Mouse (Mus musculus): ENCODE results near the gene Sypl2. TPM values are rescaled to one million over a fixed set of nuclear protein-coding genes. Genes with fewer than 3 reads are reported as not detected.

The Sypl2 gene
- polyA plus RNA-seq, 1 experiment from 2014 or later, result 3.6 TPM

GRCm38 (mm10) chr3:108167499-108167898, 58.9 kb downstream of the Sypl2 start:
- Histone ChIP-seq H3K9me3 (replicated peaks; ENCODE audit: low read length) (no peaks in the 10 kb centered on the region), H3K4me2 (ENCODE audit: low read length) (no peak overlapping the region), H3K4me3 (replicated peaks; ENCODE audit: low read depth, low read length) (no peak overlapping the region), H3K27ac (no peak overlapping the region), H3K4me1 (replicated peaks; ENCODE audit: insufficient read depth, low read length) (peaks cover 8% of the 10 kb centered on the region; the same call in 1 of the 2 replicates), H3K9ac (ENCODE audit: low read depth, low read length) (no peak overlapping the region), H3K36me3 (ENCODE audit: insufficient read depth, low read length) (no peaks in the 10 kb centered on the region), H3K27me3 (ENCODE audit: insufficient read depth, low read length) (no peaks in the 10 kb centered on the region)
- no peak for TF ChIP-seq CTCF (IDR thresholded peaks at IDR 0.05; ENCODE audit: low read depth)
- peak; percentile 49; the same call in 1 of the 2 replicates for ATAC-seq (replicated peaks; ENCODE audit: low FRiP score, low read depth)
- 21% methylated on average over 14 of the region's 14 CpGs for WGBS
- no peak for DNase-seq (ENCODE audit: low spot score)

GRCm38 (mm10) chr3:108166486-108167211, 59.8 kb downstream of the Sypl2 start:
- Histone ChIP-seq H3K4me1 (replicated peaks; ENCODE audit: insufficient read depth, low read length) (peaks cover 8% of the 10 kb centered on the region; the same call in 1 of the 2 replicates), H3K36me3 (ENCODE audit: insufficient read depth, low read length) (no peaks in the 10 kb centered on the region), H3K9me3 (replicated peaks; ENCODE audit: low read length) (no peaks in the 10 kb centered on the region), H3K4me2 (ENCODE audit: low read length) (no peak overlapping the region), H3K9ac (ENCODE audit: low read depth, low read length) (no peak overlapping the region), H3K27ac (0 out of 2 replicates have a peak overlapping the region, but pooled peaks have one; percentile 2), H3K4me3 (replicated peaks; ENCODE audit: low read depth, low read length) (no peak overlapping the region), H3K27me3 (ENCODE audit: insufficient read depth, low read length) (no peaks in the 10 kb centered on the region)
- DNase-seq (ENCODE audit: low spot score) (peak; percentile 82), ATAC-seq (replicated peaks; ENCODE audit: low FRiP score, low read depth) (peak; percentile 70)
- WGBS, result 15% methylated on average over 9 of the region's 11 CpGs
- TF ChIP-seq CTCF (IDR thresholded peaks at IDR 0.05; ENCODE audit: low read depth), result peak; percentile 57

GRCm38 (mm10) chr3:108165532-108166315, 60.7 kb downstream of the Sypl2 start:
- Histone ChIP-seq H3K4me1 (replicated peaks; ENCODE audit: insufficient read depth, low read length) (peaks cover 8% of the 10 kb centered on the region; the same call in 1 of the 2 replicates), H3K36me3 (ENCODE audit: insufficient read depth, low read length) (no peaks in the 10 kb centered on the region), H3K27ac (no peak overlapping the region), H3K27me3 (ENCODE audit: insufficient read depth, low read length) (no peaks in the 10 kb centered on the region), H3K4me3 (replicated peaks; ENCODE audit: low read depth, low read length) (no peak overlapping the region), H3K9me3 (replicated peaks; ENCODE audit: low read length) (no peaks in the 10 kb centered on the region), H3K9ac (ENCODE audit: low read depth, low read length) (no peak overlapping the region), H3K4me2 (ENCODE audit: low read length) (no peak overlapping the region)
- ATAC-seq (replicated peaks; ENCODE audit: low FRiP score, low read depth), result peak; percentile 18; the same call in 1 of the 2 replicates
- no peak for DNase-seq (ENCODE audit: low spot score)
- TF ChIP-seq CTCF (IDR thresholded peaks at IDR 0.05; ENCODE audit: low read depth), result no peak
- WGBS, result 22% methylated on average over 10 of the region's 10 CpGs

GRCm38 (mm10) chr3:108164807-108165206, 61.6 kb downstream of the Sypl2 start:
- no peaks in the 10 kb centered on the region for H3K9me3 ChIP-seq (replicated peaks; ENCODE audit: low read length)
- 13% methylated on average over 9 of the region's 9 CpGs for WGBS
- no peak overlapping the region for H3K27ac ChIP-seq
- TF ChIP-seq CTCF (IDR thresholded peaks at IDR 0.05; ENCODE audit: low read depth), result peak; percentile 99
- H3K4me3 ChIP-seq (replicated peaks; ENCODE audit: low read depth, low read length), result 0 out of 2 replicates have a peak overlapping the region, but pooled peaks have one; percentile 5
- H3K4me2 ChIP-seq (ENCODE audit: low read length), result peak overlapping the region; percentile 43
- ATAC-seq (replicated peaks; ENCODE audit: low FRiP score, low read depth), result peak; percentile 34; the same call in 1 of the 2 replicates
- H3K9ac ChIP-seq (ENCODE audit: low read depth, low read length), result no peak overlapping the region
- H3K27me3 ChIP-seq (ENCODE audit: insufficient read depth, low read length), result no peaks in the 10 kb centered on the region
- H3K36me3 ChIP-seq (ENCODE audit: insufficient read depth, low read length), result no peaks in the 10 kb centered on the region
- H3K4me1 ChIP-seq (replicated peaks; ENCODE audit: insufficient read depth, low read length), result peaks cover 8% of the 10 kb centered on the region; the same call in 1 of the 2 replicates
- peak; percentile 85 for DNase-seq (ENCODE audit: low spot score)

- Histone ChIP-seq H3K4me3 (replicated peaks; ENCODE audit: low read depth, low read length) (no peak overlapping the region), H3K4me2 (ENCODE audit: low read length) (no peak overlapping the region), H3K27me3 (ENCODE audit: insufficient read depth, low read length) (no peaks in the 10 kb centered on the region), H3K36me3 (ENCODE audit: insufficient read depth, low read length) (no peaks in the 10 kb centered on the region), H3K9me3 (replicated peaks; ENCODE audit: low read length) (no peaks in the 10 kb centered on the region), H3K27ac (no peak overlapping the region), H3K4me1 (replicated peaks; ENCODE audit: insufficient read depth, low read length) (peaks cover 8% of the 10 kb centered on the region; the same call in 1 of the 2 replicates), H3K9ac (ENCODE audit: low read depth, low read length) (no peak overlapping the region)
- DNase-seq (ENCODE audit: low spot score) (no peak), ATAC-seq (replicated peaks; ENCODE audit: low FRiP score, low read depth) (no peak)
- WGBS, result 67% methylated on average over 5 of the region's 5 CpGs
- TF ChIP-seq CTCF (IDR thresholded peaks at IDR 0.05; ENCODE audit: low read depth), result no peak
These were observed 62.4 kb downstream of the Sypl2 start for GRCm38 (mm10) chr3:108164091-108164490.

Other genes with a start within 250 kb of the Sypl2 start
- 148 and 155 TPM in 2 replicates for gene Gstm2, start 240.2 kb downstream of the Sypl2 start, polyA plus RNA-seq (2015; fragmentation: Nextera tagmentation; extraction: Ambion mirVana)
- 177 and 224 TPM in 2 replicates for gene Gstm1, start 208.7 kb downstream of the Sypl2 start, polyA plus RNA-seq (2015; fragmentation: Nextera tagmentation; extraction: Ambion mirVana)
- 21.8 and 22.1 TPM in 2 replicates for gene Gstm4, start 181.8 kb downstream of the Sypl2 start, polyA plus RNA-seq (2015; fragmentation: Nextera tagmentation; extraction: Ambion mirVana)
- gene Ampd2, start 140.0 kb downstream of the Sypl2 start, polyA plus RNA-seq (2015; fragmentation: Nextera tagmentation; extraction: Ambion mirVana), result 35.8 and 38.2 TPM in 2 replicates
- 1.0 and 1.2 TPM in 2 replicates for gene Gnat2, start 133.9 kb downstream of the Sypl2 start, polyA plus RNA-seq (2015; fragmentation: Nextera tagmentation; extraction: Ambion mirVana)
- gene Gnai3, start 80.5 kb downstream of the Sypl2 start, polyA plus RNA-seq (2015; fragmentation: Nextera tagmentation; extraction: Ambion mirVana), result 134 and 147 TPM in 2 replicates
- not detected in 2 replicates for gene Gpr61, start 71.8 kb downstream of the Sypl2 start, polyA plus RNA-seq (2015; fragmentation: Nextera tagmentation; extraction: Ambion mirVana)
- 4.2 and 5.4 TPM in 2 replicates for gene Amigo1, start 40.3 kb downstream of the Sypl2 start, polyA plus RNA-seq (2015; fragmentation: Nextera tagmentation; extraction: Ambion mirVana)
- 3.1 and 3.4 TPM in 2 replicates for gene Cyb561d1, start 25.4 kb downstream of the Sypl2 start, polyA plus RNA-seq (2015; fragmentation: Nextera tagmentation; extraction: Ambion mirVana)
- gene Atxn7l2, start 15.7 kb downstream of the Sypl2 start, polyA plus RNA-seq (2015; fragmentation: Nextera tagmentation; extraction: Ambion mirVana), result 10.9 and 11.0 TPM in 2 replicates
- 254 and 255 TPM in 2 replicates for gene Psma5, start 30.3 kb upstream of the Sypl2 start, polyA plus RNA-seq (2015; fragmentation: Nextera tagmentation; extraction: Ambion mirVana)
- gene Sort1, start 57.4 kb upstream of the Sypl2 start, polyA plus RNA-seq (2015; fragmentation: Nextera tagmentation; extraction: Ambion mirVana), result 11.7 and 12.4 TPM in 2 replicates
- gene Mybphl, start 138.3 kb upstream of the Sypl2 start, polyA plus RNA-seq (2015; fragmentation: Nextera tagmentation; extraction: Ambion mirVana), result not detected in 2 replicates
- 19.0 and 20.4 TPM in 2 replicates for gene Psrc1, start 157.2 kb upstream of the Sypl2 start, polyA plus RNA-seq (2015; fragmentation: Nextera tagmentation; extraction: Ambion mirVana)
- 15.1 and 16.9 TPM in 2 replicates for gene Celsr2, start 188.9 kb upstream of the Sypl2 start, polyA plus RNA-seq (2015; fragmentation: Nextera tagmentation; extraction: Ambion mirVana)
- 118 and 135 TPM in 2 replicates for gene Sars, start 218.6 kb upstream of the Sypl2 start, polyA plus RNA-seq (2015; fragmentation: Nextera tagmentation; extraction: Ambion mirVana)

All from kidney, postnatal 0 days (tissue).